Mouse (Mus musculus) gastrocnemius, adult 2 months (tissue): ENCODE data around the gene Tnk2. TPM values are rescaled to one million over a fixed set of nuclear protein-coding genes. Genes with fewer than 3 reads are reported as not detected.

Experiments
- DNase-seq: peaks from one replicate; pipeline ENCODE4 v3.0.0; 2022
- H3K27ac ChIP-seq: fragments of 200-600 bp; 2 replicates; pipeline ENCODE4 v1.8.1; 2022; ENCODE audit warnings: mild to moderate bottlenecking
- H3K4me3 ChIP-seq: fragments of 200-600 bp; 2 replicates; pipeline ENCODE4 v1.8.1; 2022; ENCODE audit warnings: mild to moderate bottlenecking, moderate library complexity
- CTCF ChIP-seq: fragments of 200-600 bp; IDR thresholded peaks from 2 replicates; pipeline ENCODE4 v1.8.1; 2022; ENCODE audit warnings: antibody characterized with exemption, mild to moderate bottlenecking, moderate library complexity
- intact Hi-C: fragments of 180-260 bp; cut with DNase I; formaldehyde crosslinking; loops from one replicate; pipeline ENCODE4 v1.15.1; 2025
- total RNA-seq, 2 experiments: library from RNA; stranded (reverse); gene quantifications; 2 replicates each; pipeline ENCODE4 v1.2.3; 2021

The Tnk2 gene
- total RNA-seq, 2 experiments from 2014 or later = 48.4 to 54.4 TPM

DNA sequence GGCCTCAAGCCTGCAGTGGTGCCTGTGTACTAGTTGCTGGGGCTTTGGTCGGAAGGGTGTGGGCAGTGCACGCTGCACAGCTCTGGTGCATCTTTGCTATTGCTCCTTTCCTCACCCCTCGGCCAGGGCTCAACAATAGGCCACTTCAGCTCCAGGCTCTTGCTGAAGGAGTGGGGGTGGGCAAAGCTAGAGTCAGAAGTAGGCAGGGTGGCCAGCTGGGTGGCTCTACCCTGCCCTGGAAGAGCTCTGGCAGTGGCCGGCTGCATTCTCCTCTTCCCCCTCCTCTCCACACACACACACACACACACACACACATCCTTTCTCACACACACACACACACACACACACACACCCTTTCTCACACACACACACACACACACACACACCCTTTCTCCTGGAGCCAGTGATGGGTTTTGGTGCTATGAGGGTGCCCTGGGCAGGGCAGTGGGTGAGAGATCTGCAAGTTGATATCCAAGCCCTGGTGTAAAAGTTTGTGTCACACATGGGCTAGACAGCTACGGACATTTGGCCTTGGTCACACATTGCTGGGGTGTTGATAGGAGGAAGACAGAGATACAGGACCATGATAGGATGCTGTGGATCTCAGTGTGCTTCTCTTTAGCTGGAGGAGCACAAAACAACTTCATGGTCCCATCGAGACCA, 10.5 kb downstream of the Tnk2 start:
- H3K4me3 ChIP-seq = no peak overlapping the region
- intact Hi-C loops = no loop called here
- DNase-seq = no peak
- no peak for TF ChIP-seq CTCF
- no peak overlapping the region; the same call in 1 of the 2 replicates for H3K27ac ChIP-seq

DNA sequence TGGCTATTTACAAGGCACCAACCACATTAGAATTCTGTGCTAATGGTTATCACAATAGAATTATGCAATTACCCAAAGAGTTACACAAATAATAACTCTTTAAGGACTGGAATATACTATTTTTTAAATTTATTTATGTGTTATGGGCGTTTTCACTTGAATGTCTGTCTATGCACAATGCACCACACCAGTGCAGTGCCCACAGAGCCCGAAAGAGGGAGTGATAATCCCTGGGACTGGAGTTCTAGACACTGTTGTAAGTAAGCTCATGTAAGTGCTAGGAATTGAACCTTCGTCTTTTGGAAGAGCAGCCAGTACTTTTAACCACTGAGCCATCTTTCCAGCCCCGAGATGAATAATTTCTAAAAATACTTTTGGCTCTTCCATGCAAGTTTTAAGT, 11.9 kb downstream of the Tnk2 start:
- intact Hi-C loops = no loop called here
- no peak overlapping the region for H3K4me3 ChIP-seq
- no peak overlapping the region for H3K27ac ChIP-seq
- TF ChIP-seq CTCF = no peak
- no peak for DNase-seq

DNA sequence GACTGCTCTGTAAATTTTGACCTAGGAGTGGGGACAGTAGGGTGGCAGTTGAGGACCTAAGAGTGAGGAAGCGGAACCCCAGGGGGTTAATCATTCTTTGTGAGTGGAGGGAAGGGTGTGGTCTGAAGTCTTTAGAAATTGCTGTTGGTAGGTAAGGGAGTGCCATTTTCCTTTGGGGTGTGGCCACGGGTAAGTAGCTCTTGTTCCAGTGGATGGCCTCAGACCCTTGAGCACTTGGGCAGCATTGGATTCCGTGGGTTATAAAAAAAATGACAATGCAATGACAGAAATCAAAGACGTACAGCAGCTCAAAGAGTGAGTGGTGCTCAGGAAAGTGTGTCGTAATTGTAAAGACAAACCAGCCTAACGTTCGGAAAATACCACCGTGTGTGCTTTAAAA, 12.6 kb downstream of the Tnk2 start:
- no peak overlapping the region for H3K4me3 ChIP-seq
- H3K27ac ChIP-seq = no peak overlapping the region
- TF ChIP-seq CTCF = no peak
- no peak for DNase-seq
- intact Hi-C loops = no loop called here

DNA sequence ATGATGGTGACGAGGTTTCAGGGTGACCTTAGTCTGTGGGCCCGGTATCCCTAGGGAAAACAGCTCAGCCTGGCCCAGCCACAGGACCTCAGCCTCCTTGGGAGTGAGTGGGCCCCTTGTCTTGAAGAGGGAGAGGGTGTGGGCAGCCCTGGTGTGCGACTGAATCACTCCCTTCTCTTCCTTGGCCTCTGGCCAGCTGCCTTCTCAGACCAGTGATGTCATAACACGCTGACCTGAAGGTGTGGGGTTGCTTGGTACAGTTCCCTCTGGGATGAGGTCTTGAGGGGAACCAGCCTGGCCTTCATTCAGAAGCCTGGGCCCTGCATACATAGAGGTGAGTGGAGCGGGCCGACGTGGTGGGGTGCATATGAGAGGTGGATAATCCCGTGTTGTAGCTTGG, 13.1 kb downstream of the Tnk2 start:
- no peak for DNase-seq
- intact Hi-C loops = no loop called here
- H3K27ac ChIP-seq = peak overlapping the region; percentile 97
- TF ChIP-seq CTCF = no peak
- H3K4me3 ChIP-seq = no peak overlapping the region

DNA sequence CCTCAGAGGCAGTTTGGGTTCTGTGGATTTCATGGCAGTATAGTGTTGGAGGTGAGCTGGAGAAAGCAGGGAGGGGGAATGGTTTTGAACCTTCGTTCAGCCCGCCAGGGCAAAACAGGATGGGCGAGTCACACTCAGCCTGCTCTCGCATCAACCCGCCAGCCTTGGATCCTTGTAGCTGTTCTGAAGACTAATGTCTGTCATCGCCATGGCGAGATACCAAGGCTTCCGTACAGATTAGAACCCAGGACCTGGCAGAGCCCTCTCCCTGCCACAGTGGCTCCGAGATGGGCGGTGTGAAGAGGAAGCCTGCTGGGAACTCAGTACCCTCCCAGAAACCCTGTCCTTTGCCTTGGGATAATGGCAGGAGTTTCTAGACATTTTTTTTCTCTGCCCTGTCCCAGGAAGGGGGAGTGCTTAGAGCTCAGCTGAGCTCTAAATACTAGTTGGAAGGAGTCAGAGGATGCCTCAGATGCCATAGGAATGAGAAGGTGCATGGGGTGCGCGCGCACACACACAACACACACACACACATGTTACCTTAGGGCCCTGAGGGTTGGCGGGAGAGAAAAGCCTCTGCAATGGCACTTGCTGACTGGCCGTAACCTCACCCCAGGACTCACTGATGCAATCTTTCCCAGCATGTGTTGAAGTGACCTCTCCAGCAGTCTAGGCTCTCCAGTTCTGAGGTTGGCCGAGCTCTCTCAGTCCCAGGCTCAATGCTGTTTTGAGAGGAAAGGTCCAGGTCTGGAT, 14.0 kb downstream of the Tnk2 start:
- intact Hi-C loops = no loop called here
- peak; percentile 81 for DNase-seq

DNA sequence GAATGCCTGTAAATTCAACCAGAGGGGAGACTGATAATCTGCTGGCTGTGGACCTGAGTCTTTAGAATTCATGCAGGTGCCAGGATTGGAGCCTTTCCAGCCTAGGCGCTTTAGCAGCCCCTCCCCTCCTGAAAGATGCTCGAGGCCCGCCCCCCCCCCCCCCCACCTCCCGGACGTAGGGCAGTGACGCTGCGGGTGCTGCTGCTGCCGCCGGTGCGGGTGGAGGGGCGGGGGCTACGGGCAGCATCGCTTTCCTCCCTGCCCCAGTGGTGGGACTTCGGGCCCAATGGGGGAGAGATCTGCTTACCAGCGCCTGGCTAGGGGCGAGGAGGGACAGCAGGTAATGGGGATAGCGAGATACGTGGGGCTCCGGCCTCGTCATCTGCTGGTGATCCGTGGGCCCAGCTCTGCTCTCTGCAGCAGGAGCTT, 15.1 kb downstream of the Tnk2 start:
- no peak for TF ChIP-seq CTCF
- peak overlapping the region; percentile 68 for H3K4me3 ChIP-seq
- peak; percentile 53 for DNase-seq
- intact Hi-C loops = loop anchor here (1.0 kb wide), 1 partner anchor 24 kb away; no protein-coding TSS in a partner anchor
- H3K27ac ChIP-seq = peak overlapping the region; percentile 97

More for the DNA sequence above, 14.0 kb downstream of the Tnk2 start:
- no peak overlapping the region for H3K4me3 ChIP-seq
- peak overlapping the region; percentile 97 for H3K27ac ChIP-seq
- no peak for TF ChIP-seq CTCF

DNA sequence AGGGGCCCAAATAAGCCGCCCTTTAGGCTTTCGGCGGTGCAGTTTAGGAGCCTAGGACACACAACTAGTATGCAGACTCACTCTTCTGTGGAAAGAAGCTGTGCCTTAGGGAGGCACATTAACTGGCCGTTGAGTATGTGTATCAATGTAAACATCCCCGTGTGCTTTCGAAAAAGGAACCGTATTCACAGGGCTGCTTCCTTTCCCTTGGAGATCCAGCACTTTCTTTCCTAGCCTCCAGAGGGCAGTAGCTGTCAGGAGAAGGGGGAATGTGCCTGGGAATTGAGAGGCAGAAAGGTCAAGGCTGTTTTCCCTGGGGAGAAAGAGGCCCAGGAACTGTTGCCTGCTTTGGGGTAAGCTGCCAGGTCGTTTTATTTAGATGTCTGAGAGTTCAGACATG, 15.7 kb downstream of the Tnk2 start:
- H3K4me3 ChIP-seq = peak overlapping the region; percentile 68
- peak; percentile 96 for TF ChIP-seq CTCF
- intact Hi-C loops = loop anchor here (1.0 kb wide), 1 partner anchor 23 kb away; no protein-coding TSS in a partner anchor
- H3K27ac ChIP-seq = peak overlapping the region; percentile 97
- peak; percentile 77 for DNase-seq

DNA sequence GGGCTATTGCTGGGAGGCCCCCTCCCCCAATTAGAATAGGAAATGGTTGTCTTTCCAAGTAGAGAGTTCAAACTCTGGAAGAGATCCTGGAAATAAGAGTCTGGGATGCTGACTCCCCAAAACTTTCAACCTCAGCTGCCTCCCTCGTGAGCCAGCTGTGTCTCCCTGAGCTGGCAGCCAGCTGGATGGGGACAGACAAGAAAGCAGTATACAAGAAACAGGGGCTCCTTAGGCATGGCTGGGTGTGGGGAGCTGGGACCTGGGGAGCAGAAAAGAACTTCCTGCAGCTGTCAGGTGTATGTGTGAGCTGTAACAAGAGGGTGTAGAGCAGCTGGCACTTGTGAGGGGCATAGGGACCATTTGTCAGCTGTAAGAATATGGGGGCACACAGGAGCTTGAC, 16.4 kb downstream of the Tnk2 start:
- H3K4me3 ChIP-seq = peak overlapping the region; percentile 82
- intact Hi-C loops = no loop called here
- no peak for TF ChIP-seq CTCF
- peak; percentile 65 for DNase-seq
- peak overlapping the region; percentile 97 for H3K27ac ChIP-seq

DNA sequence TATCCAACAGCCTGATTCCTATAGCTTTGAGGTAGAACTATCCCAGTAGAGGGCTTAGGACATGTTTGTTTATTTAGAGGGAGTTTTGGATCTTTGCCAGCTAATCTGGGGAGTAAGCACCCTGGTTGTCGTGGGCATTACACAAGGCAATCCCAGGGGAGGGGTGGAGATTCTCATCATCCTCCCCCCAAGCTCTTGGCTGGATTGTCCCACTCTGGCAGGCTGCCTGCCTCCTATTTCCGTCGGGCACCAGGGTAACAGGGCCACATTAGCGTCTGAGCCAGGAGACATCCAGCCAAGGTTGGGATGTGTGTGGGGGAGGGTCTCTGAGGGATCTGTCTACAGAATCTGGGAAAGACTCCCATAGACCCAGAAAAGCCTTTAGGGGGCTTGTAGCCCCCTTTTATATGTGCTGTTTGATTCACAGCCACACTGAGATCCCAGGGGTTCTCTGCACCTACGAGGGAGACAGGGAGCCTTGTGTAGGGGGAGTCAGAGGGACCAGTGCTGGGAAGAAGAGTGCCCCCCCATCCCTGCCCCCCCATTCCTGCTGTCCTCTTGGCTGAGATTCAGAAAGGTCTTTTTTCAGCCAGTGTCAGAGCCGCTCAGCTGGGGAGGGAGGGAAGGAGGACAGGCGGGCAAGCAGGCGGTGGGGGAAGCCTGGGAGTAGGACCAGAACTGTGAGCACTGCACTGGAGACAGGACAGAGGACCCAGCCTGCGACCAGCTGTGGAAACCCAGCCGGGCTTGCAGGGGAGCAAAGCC, 17.1 kb downstream of the Tnk2 start:
- no peak for TF ChIP-seq CTCF
- intact Hi-C loops = no loop called here
- peak overlapping the region; percentile 82 for H3K4me3 ChIP-seq
- peak; percentile 92 for DNase-seq
- H3K27ac ChIP-seq = peak overlapping the region; percentile 97

DNA sequence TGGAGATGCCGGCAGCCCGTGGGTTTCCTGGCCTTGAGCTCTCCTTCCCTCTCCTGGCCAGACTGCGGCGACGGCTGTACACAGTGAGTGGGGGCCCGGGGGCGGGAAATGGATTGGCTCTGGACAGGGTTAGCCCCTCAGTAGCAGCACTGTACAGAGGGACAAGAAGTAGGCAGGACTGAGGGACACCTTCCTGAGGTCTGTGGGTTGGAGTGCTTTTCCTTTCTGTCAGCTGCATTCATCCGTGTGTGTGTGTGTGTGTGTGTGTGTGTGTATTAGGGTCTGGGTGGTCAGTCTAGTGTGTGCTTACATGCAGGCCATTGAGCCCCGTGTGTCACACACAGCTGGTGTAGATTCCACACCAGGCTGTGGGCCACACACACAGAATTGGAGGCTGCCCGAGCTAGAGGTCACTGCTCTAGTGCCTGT, 17.8 kb downstream of the Tnk2 start:
- Histone ChIP-seq H3K4me3 (peak overlapping the region; percentile 82), H3K27ac (peak overlapping the region; percentile 97)
- intact Hi-C loops = no loop called here
- DNase-seq = peak; percentile 67
- TF ChIP-seq CTCF = no peak

DNA sequence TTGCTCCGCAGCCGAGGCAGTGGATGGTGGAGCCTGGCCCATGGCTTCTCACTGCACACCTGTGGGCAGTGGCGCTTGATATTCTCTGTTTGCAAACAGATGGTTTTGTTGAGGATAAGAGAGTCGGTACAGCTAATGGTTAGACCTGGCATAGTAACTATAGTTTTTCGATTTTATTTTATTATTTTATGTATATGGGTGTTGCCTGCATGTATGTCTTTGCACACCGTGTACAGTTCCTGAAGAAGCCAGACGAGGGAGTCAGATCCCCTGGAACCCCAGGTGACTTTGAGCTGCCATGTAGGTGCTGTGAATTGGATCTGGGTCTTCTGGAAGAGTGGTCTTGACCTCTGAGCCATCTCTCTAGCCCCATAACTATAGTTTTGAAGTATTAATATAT, 18.7 kb downstream of the Tnk2 start:
- H3K27ac ChIP-seq = peak overlapping the region; percentile 97
- intact Hi-C loops = no loop called here
- peak overlapping the region; percentile 82 for H3K4me3 ChIP-seq
- no peak for DNase-seq
- TF ChIP-seq CTCF = peak; percentile 44

DNA sequence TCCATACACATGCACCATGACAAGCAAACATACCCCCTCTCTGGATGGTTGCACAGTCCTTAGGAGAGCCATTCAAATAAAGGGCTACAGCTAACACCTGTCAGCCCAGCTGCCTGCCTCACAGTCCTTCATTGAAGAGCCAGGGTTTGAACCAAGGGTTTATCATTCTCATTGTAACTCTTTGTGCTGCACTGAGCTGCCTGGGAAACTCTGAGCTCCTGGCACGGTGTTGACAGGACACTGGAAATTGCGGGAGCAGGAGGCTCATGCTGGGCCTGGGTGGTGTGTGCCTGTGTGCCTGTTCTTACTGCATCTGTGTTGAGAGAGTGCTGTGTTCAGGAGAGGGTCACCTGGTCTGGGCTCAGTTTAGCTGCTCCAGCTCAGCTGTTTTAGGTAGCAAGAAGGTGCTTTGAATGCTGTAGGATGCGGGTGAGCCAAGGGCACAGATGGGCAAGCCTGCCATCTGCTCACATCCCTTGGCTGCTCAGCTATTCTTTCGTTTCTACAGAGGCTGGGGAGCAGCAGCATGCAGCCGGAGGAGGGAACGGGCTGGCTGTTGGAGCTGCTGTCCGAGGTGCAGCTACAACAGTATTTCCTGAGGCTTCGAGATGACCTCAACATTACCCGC, 19.7 kb downstream of the Tnk2 start:
- peak overlapping the region; percentile 82 for H3K4me3 ChIP-seq
- peak overlapping the region; percentile 97 for H3K27ac ChIP-seq
- intact Hi-C loops = no loop called here
- no peak for DNase-seq
- TF ChIP-seq CTCF = no peak
